Mouse (Mus musculus) limb, embryonic 15.5 days (tissue): ENCODE results near the gene Gnb3. TPM values are rescaled to one million over a fixed set of nuclear protein-coding genes. Genes with fewer than 3 reads are reported as not detected.
"Not testable (repeated sequence)": the region's sequence is repeated elsewhere in the genome, so short reads cannot be mapped to it uniquely, and the experiment has no call there.

Experiments used
- ATAC-seq: fragments of 200-750 bp; cut with Nextera tagmentation; 2 replicates; pipeline ENCODE4 v1.8.0; 2017; ENCODE audit warnings: low read depth, moderate TSS enrichment; ENCODE audit not compliant: insufficient number of reproducible peaks, low FRiP score, low TSS enrichment
- H3K27ac ChIP-seq: fragments of 300-500 bp; sonication (generic); 2 replicates; pipeline ENCODE4 v1.5.1; 2015; ENCODE audit warnings: moderate library complexity, mild to moderate bottlenecking, inconsistent platforms
- H3K27me3 ChIP-seq: fragments of 300-500 bp; sonication (generic); 2 replicates; pipeline ENCODE4 v1.6.1; 2015; ENCODE audit warnings: inconsistent platforms
- H3K36me3 ChIP-seq: fragments of 300-500 bp; sonication (generic); 2 replicates; pipeline ENCODE4 v1.6.1; 2015; ENCODE audit warnings: inconsistent platforms
- H3K4me1 ChIP-seq: fragments of 300-500 bp; sonication (generic); 2 replicates; pipeline ENCODE4 v1.6.1; 2015; ENCODE audit warnings: inconsistent platforms
- H3K4me2 ChIP-seq: fragments of 300-500 bp; sonication (generic); 2 replicates; pipeline ENCODE4 v1.6.1; 2015; ENCODE audit warnings: mild to moderate bottlenecking, inconsistent platforms
- H3K4me3 ChIP-seq: fragments of 300-500 bp; sonication (generic); 2 replicates; pipeline ENCODE4 v1.5.1; 2015; ENCODE audit warnings: mild to moderate bottlenecking, inconsistent platforms
- H3K9ac ChIP-seq: fragments of 300-500 bp; sonication (generic); 2 replicates; pipeline ENCODE4 v1.6.1; 2015; ENCODE audit warnings: inconsistent platforms
- H3K9me3 ChIP-seq: fragments of 300-500 bp; sonication (generic); 2 replicates; pipeline ENCODE4 v1.6.1; 2016; ENCODE audit warnings: inconsistent platforms
- WGBS: fragments of 180-500 bp; shearing (Covaris S2); methylation state at CpG from one replicate; pipeline ENCODE4 v1.1.7; 2015; 5-methylcytosine and 5-hydroxymethylcytosine counted together
- polyA plus RNA-seq: library from polyadenylated mRNA; unstranded; fragments of >200 nt; fragmentation: Nextera tagmentation; extraction: Ambion mirVana; gene quantifications from 2 replicates; pipeline ENCODE4 v1.2.1, GENCODE M21; 2015

Gene Gnb3
- polyA plus RNA-seq, 1 experiment from 2014 or later = 0.96 TPM

DNA sequence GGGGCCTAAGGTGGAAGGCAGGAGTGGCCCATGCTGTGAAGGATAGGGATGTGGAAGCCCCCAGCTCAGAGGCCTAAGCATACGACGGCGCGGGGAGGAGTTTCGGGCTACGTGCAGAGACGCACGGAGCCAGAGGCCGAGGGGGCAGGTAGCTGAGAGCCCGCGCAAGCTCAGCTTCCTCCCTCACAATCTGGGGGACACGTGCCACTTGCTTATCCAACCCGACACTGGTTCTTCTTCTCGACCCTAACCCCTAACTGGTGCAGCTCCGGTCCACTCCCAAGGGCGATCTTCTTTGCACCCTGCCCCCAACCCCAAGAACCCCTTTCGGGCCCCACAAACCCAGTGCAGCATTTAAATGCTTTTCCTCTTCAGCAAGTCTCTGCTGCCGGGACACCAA lies 26.6 kb downstream of the Gnb3 start:
- Histone ChIP-seq H3K4me3 (peak overlapping the region; percentile 70), H3K36me3 (peaks cover 61% of the 10 kb centered on the region), H3K9me3 (no peaks in the 10 kb centered on the region), H3K9ac (peak overlapping the region; percentile 76), H3K4me1 (peaks cover 49% of the 10 kb centered on the region), H3K4me2 (peak overlapping the region; percentile 72), H3K27ac (peak overlapping the region; percentile 96), H3K27me3 (no peaks in the 10 kb centered on the region)
- WGBS = under 1% methylated on average over 18 of the region's 18 CpGs
- peak; percentile 53; the same call in 1 of the 2 replicates for ATAC-seq

DNA sequence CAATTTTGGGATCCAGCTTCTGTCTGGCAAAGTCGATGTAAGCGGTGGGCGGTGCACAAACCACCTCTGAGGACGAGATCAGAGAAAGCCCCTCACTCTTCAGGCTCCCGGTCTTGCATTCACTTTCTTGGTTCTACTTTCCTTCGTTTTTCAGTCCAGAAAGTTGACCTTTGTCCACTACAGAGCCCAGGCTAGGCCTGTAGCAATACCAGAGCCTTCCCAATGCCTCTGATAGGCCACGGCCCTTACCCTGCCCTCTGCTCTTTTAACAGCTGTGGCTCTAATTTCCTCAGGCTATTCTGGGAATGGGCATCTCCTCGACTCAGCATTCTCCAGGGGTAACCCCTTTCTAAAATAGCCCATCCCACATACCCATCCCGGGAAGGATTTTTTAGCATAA lies 27.2 kb downstream of the Gnb3 start:
- H3K9me3 ChIP-seq = no peaks in the 10 kb centered on the region
- no peak for ATAC-seq
- H3K9ac ChIP-seq = peak overlapping the region; percentile 76
- peaks cover 55% of the 10 kb centered on the region for H3K36me3 ChIP-seq
- H3K4me1 ChIP-seq = peaks cover 53% of the 10 kb centered on the region
- WGBS = 12% methylated on average over 9 of the region's 9 CpGs
- peak overlapping the region; percentile 72 for H3K4me2 ChIP-seq
- peak overlapping the region; percentile 96 for H3K27ac ChIP-seq
- peak overlapping the region; percentile 70 for H3K4me3 ChIP-seq
- no peaks in the 10 kb centered on the region for H3K27me3 ChIP-seq

- Histone ChIP-seq H3K36me3 (peaks cover 45% of the 10 kb centered on the region), H3K9me3 (no peaks in the 10 kb centered on the region), H3K4me1 (peaks cover 53% of the 10 kb centered on the region), H3K9ac (no peak overlapping the region), H3K4me3 (peak overlapping the region; percentile 70), H3K27me3 (no peaks in the 10 kb centered on the region), H3K4me2 (peak overlapping the region; percentile 72), H3K27ac (peak overlapping the region; percentile 96)
- WGBS = 76% methylated on average over 24 of the region's 24 CpGs
- ATAC-seq = no peak
Measured at GRCm38 (mm10) chr6:124811701-124812560, 28.1 kb downstream of the Gnb3 start.

DNA sequence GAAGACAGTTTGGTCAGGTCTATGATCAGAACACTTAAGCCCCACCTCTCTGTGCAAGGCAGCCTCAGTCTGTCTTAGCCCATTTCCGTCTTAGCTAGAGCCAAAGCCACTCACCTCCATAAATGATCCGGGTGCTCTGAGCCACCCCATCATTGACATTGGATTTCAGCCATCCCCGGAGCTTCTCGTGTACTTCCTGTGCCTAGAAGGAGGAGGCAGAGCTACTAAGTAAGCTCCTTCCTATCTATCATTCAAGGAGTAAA lies 28.7 kb downstream of the Gnb3 start:
- peak overlapping the region; percentile 96; the same call in 1 of the 2 replicates for H3K27ac ChIP-seq
- no peak for ATAC-seq
- H3K9me3 ChIP-seq = no peaks in the 10 kb centered on the region
- peaks cover 39% of the 10 kb centered on the region for H3K36me3 ChIP-seq
- no peaks in the 10 kb centered on the region for H3K27me3 ChIP-seq
- no peak overlapping the region for H3K9ac ChIP-seq
- 68% methylated on average over 4 of the region's 4 CpGs for WGBS
- peaks cover 57% of the 10 kb centered on the region for H3K4me1 ChIP-seq
- no peak overlapping the region for H3K4me3 ChIP-seq
- no peak overlapping the region for H3K4me2 ChIP-seq

GRCm38 (mm10) chr6:124810566-124811402 lies 29.3 kb downstream of the Gnb3 start:
- not testable (repeated sequence) for ATAC-seq, H3K9me3 ChIP-seq, H3K9ac ChIP-seq, H3K4me2 ChIP-seq, H3K27me3 ChIP-seq, H3K27ac ChIP-seq
- 78% methylated on average over 11 of the region's 11 CpGs for WGBS
- Histone ChIP-seq H3K36me3 (peaks cover 34% of the 10 kb centered on the region), H3K4me1 (peaks cover 62% of the 10 kb centered on the region), H3K4me3 (peak overlapping the region; percentile 61; the same call in 1 of the 2 replicates)

DNA sequence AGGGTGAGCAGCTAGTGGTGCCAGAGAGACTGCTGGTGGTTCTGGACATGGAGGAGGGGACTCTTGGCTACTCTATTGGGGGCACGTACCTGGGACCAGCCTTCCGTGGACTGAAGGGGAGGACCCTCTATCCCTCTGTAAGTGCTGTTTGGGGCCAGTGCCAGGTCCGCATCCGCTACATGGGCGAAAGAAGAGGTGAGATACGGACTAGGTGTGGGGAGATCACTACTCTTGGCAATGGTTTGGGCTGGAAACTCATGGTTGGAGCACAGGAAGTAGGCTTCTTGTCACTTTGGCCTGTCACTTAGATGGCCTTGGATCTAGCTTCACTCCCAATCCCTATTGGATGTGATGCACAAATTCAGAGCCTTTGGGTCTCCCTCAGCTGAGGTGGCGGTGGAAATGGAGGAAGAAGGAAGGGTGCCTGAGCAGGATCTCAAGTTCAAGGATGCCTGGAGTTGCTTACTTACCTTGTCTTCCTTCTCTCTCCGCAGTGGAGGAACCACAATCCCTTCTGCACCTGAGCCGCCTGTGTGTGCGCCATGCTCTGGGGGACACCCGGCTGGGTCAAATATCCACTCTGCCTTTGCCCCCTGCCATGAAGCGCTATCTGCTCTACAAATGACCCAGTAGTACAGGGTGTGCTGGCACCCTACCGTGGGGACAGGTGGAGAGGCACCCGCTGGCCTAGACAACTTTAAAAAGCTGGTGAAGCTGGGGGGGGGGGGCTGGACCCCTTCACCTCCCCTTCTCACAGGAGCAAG lies 30.1 kb downstream of the Gnb3 start:
- ATAC-seq = no peak
- H3K4me3 ChIP-seq = peak overlapping the region; percentile 61
- peak overlapping the region; percentile 95 for H3K4me2 ChIP-seq
- H3K27me3 ChIP-seq = no peaks in the 10 kb centered on the region
- H3K9me3 ChIP-seq = no peaks in the 10 kb centered on the region
- 49% methylated on average over 14 of the region's 14 CpGs for WGBS
- H3K4me1 ChIP-seq = peaks cover 63% of the 10 kb centered on the region
- peak overlapping the region; percentile 94 for H3K27ac ChIP-seq
- H3K36me3 ChIP-seq = peaks cover 28% of the 10 kb centered on the region
- H3K9ac ChIP-seq = peak overlapping the region; percentile 58; the same call in 1 of the 2 replicates

DNA sequence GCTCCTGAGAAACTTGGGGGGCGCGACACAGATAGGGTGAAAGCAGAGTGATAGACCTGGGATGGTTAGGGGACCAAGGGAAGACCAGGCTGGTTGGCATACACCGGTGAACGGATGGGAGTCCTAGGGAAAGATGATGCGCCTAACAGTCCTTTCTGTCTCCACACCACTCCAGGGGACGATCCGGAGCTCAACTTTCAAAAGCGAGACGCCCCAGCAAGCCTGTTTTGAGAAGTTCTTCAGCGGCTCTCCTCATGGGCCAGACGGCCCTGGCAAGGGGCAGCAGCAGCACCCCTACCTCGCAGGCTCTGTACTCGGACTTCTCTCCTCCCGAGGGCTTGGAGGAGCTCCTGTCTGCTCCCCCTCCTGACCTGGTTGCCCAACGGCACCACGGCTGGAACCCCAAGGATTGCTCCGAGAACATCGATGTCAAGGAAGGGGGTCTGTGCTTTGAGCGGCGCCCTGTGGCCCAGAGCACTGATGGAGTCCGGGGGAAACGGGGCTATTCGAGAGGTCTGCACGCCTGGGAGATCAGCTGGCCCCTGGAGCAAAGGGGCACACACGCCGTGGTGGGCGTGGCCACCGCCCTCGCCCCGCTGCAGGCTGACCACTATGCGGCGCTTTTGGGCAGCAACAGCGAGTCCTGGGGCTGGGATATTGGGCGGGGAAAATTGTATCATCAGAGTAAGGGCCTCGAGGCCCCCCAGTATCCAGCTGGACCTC lies 30.9 kb downstream of the Gnb3 start:
- ATAC-seq = peak; percentile 1; the same call in 1 of the 2 replicates
- Histone ChIP-seq H3K4me3 (peak overlapping the region; percentile 61), H3K9ac (peak overlapping the region; percentile 58), H3K4me2 (peak overlapping the region; percentile 95), H3K27me3 (no peaks in the 10 kb centered on the region), H3K9me3 (no peaks in the 10 kb centered on the region), H3K27ac (peak overlapping the region; percentile 94), H3K36me3 (peaks cover 26% of the 10 kb centered on the region), H3K4me1 (peaks cover 57% of the 10 kb centered on the region)
- under 1% methylated on average over 35 of the region's 35 CpGs for WGBS

DNA sequence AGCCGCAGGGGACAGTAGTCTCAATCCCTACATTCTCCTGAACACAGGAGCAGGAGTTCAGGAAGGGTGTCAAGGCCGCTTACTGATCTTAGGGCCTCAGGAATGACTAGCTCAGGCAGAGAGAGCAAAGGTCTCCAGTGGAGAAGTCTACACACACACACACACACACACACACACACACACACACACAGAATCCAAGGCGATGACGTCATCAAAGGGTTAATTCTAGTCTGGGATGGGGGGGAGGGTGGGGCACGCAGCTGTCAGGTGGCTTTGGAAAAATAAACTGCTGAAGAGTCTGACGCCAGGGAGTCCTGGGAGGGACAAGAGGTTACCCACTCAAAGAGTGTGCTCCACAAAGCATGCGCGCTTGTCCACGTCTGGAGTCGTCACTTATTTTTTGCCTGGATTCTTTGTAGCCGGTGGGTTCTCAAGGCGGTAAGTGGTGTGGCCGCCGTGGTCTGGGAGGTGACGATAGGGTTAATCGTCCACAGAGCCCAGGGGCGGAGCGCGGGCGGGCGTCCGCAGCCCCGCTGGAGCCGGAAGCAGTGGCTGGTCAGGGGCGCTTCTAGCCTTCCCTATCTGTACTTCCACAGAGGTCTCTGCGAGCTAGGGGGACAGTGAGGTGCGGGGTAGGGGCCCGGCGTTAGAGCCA lies 31.6 kb downstream of the Gnb3 start, which contains the start of gene Spsb2:
Gene Spsb2, plus strand, starts transcription at position 304 of the 655 bp plus-strand sequence.
- peak within 1 kb of the TSS; percentile 58 for H3K9ac ChIP-seq
- H3K4me1 ChIP-seq = peaks cover 55% of the 10 kb centered on the region
- peak within 1 kb of the TSS; percentile 61 for H3K4me3 ChIP-seq
- H3K27me3 ChIP-seq = no peaks in the 10 kb centered on the region
- H3K27ac ChIP-seq = peak within 1 kb of the TSS; percentile 94
- H3K4me2 ChIP-seq = peak within 1 kb of the TSS; percentile 95
- WGBS = 4% methylated on average over 29 of the region's 29 CpGs
- H3K36me3 ChIP-seq = peaks cover 26% of the 10 kb centered on the region
- no peaks in the 10 kb centered on the region for H3K9me3 ChIP-seq
- ATAC-seq = peak; percentile 51; the same call in 1 of the 2 replicates

DNA sequence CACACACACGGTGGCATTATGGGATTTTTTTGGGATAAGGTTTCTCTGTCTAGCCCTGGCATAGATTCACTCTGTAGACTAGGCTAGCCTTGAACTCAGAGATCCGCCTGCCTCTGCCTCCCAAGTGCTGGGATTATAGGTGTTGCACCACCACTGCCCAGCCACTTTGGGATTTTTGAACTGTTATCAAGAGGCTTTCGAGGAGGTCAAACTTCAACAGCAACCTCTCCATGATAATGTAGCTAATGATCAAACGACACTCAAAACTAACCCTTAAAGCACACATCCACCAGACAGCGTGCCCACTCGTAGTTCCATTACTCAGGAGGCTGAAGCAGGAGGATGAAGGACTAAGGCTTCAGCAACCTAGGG lies 32.1 kb downstream of the Gnb3 start:
- H3K36me3 ChIP-seq = peaks cover 26% of the 10 kb centered on the region
- no peaks in the 10 kb centered on the region for H3K9me3 ChIP-seq
- peak overlapping the region; percentile 95 for H3K4me2 ChIP-seq
- peak overlapping the region; percentile 61 for H3K4me3 ChIP-seq
- H3K4me1 ChIP-seq = peaks cover 55% of the 10 kb centered on the region
- no peak overlapping the region for H3K9ac ChIP-seq
- ATAC-seq = no peak
- WGBS = 76% methylated on average over 6 of the region's 6 CpGs
- peak overlapping the region; percentile 94 for H3K27ac ChIP-seq
- no peaks in the 10 kb centered on the region for H3K27me3 ChIP-seq

GRCm38 (mm10) chr6:124807366-124807765 lies 32.7 kb downstream of the Gnb3 start:
- H3K36me3 ChIP-seq = peaks cover 23% of the 10 kb centered on the region
- H3K4me1 ChIP-seq = peaks cover 49% of the 10 kb centered on the region
- H3K27ac ChIP-seq = no peak overlapping the region
- no peaks in the 10 kb centered on the region for H3K27me3 ChIP-seq
- no peak overlapping the region for H3K4me2 ChIP-seq
- ATAC-seq = no peak
- WGBS = 78% methylated on average over 4 of the region's 4 CpGs
- H3K4me3 ChIP-seq = no peak overlapping the region
- H3K9ac ChIP-seq = no peak overlapping the region
- H3K9me3 ChIP-seq = no peaks in the 10 kb centered on the region
